Mouse (Mus musculus) yolk sac, embryonic 10.5 days (tissue): ENCODE results near the gene Btbd3.
A peak's percentile ranks its signal among the peaks of the same experiment; 100 is the strongest.

ENCODE experiments used
- DNase-seq: peaks from one replicate; pipeline ENCODE4 v3.0.0-alpha.2; 2017; ENCODE audit warnings: low spot score

Btbd3 gene

GRCm38 (mm10) chr2:138256411-138256810 is at the start of gene Btbd3:
TSS of gene Btbd3 (plus strand) at chr2:138256565.
- peak; percentile 90 for DNase-seq

DNA sequence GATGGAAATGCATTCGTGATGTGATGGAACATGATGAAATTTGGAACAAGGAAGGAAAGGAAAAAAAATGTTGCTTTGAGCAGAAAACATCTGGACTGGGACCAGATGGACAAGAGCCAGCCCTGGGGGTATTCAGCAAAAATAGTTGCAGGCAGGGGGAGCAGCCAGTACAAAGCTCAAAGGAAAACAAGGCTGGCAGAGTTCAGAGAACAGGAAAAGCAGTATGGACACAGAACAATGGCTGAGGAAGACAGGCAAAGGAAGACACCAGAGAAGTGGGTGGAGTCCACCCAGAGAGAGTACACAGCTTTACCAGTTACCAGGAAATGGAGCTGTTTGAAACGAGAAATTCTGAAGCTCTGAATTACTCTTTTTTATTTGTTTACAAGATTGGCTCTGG is 40.8 kb upstream of the Btbd3 start:
- peak; percentile 6 for DNase-seq

GRCm38 (mm10) chr2:138220269-138220668 is 36.1 kb upstream of the Btbd3 start:
- no peak for DNase-seq

DNA sequence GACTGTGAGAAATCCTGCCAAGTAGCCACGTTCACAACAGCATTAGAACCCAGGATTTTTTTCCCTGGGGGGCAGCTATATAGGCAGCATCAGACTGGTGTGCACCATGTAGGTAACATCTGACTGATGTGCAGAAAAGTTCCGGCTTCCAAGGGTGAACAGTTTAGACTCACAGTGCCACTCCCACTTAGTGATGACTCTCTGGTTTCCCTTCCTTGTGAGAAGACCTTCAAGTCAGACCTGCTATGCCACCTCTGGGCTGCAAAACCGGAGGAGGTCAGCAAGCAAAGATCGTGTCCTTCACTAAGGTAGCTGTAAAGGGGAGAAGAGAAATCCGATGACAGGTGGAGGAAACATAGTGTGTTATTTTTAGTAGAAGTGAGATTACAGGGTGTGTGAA is 24.1 kb upstream of the Btbd3 start:
- DNase-seq: no peak

GRCm38 (mm10) chr2:138236149-138236548 is 20.2 kb upstream of the Btbd3 start:
- DNase-seq: no peak

DNA sequence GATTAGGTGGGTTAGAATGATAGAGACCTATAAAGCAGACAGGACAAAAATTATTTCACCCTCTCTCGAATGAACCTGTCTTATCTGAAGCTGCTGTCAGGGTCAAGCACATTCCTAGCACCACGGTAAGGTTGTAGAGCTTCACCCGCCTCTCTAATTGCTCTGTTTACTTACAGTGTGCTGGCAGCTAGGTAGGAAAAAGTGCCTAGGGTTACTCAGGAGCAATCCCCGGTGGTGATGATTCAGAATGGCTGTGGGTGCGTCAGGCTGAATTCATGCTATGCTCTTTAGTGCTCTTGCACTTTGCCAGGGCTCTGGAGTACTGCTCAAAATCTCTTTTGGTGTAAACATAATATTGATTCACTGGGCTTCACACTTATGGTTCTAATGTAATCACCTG is 13.9 kb upstream of the Btbd3 start:
- DNase-seq: no peak

GRCm38 (mm10) chr2:138245631-138246289 is 10.6 kb upstream of the Btbd3 start:
- no peak for DNase-seq

- DNase-seq: no peak
Observed at GRCm38 (mm10) chr2:138247986-138248385, 8.4 kb upstream of the Btbd3 start.

DNA sequence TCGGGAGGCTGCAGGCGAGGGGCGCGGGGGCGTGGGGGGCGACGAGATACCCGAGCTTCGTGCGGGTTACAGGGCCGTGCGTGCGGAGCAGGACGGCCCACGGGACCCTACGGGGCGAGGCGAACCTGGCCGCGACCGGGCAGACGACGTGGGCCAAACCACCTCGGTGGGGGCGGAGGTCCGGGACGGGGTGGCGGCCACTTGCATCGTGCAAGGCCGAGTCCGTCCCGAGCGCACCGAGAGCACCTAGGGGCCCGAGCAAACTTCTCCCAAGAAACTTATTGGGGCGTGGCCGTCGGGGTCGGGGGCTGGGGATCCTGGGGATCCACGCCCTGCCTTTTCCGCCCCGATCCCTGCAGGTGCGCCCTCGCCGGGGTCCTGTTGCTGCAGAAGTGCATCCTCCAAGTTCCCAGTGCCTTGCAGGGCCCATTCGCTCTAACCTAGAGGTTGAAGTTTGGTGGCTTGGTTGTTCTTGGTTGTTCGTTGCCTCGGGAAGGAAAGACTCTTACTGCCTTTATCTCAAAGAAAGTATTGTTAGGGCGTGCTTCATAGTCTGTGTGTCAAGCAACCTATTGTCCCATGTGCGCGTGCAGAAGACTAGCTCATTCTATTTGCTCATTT is 596 bp downstream of the Btbd3 start:
- peak; percentile 45 for DNase-seq

DNA sequence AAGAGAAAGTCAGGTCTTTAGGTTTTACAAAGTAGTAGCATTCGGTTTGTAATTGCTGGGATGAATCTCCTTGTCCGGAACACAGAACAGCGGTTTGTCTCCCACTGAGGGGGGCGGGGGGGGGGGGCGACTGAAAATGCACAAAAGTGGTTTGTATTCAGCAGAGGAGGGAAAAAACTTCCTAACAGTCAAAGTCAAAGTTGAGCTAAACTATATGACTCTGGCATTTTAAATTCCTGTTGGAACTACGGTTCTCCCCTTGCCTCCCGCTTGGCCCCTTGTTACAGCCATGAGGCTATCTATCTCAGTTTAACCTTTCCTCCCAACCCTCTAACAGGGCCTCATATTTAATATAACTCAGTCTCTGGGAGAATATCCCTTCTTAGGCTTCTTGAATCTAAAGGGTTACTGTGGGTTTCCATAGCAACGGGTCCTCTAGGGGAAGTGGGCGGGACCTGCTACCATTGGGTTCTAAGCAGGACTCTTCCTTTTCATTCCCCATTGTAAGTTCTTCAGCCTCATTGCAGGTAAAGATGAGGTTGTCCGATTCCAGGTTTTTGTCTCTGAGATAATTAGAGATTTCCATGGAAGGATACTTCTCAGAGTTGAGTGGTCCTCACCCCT is 1.4 kb downstream of the Btbd3 start:
- peak; percentile 35 for DNase-seq

DNA sequence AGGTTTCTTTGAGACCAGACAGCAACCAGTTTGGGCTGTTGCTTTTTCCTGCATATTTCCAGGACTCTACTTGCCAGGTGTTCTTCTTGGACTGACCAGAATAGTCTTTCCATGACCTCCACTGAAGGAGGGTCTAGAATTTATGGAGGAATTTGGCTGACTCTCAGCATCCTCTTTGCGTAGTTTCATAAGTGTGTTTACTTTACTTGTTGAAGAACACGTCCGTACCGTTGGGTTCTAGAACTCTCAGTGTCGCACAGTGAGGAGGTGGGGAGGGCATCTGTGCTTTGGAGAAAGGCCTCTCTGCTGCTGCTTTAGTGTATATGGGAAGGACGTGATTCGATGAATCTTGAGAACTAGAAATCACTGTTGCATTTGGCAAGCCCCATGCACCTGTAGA is 4.8 kb downstream of the Btbd3 start:
- no peak for DNase-seq

DNA sequence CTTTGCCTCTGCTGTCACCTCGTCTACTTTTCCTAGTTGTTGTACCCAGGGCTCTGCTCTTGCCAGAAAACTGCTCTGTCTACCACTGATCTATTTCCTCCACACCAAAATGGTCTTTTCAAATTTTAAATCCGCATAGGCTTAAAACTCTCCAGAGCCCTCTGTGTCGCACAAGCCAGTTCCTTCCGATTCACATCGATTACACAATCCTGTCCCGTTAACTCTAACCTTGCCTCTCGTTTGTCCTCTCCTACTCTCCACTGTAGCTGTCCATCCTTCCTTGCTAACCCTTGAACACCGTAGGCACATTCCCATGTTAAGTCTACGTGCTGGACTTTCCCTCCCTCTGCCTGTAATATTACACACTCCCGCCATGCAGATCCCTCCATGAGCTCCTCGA is 6.5 kb downstream of the Btbd3 start:
- DNase-seq: no peak

- DNase-seq: no peak
Observed at GRCm38 (mm10) chr2:138265356-138266005, 9.1 kb downstream of the Btbd3 start.

DNA sequence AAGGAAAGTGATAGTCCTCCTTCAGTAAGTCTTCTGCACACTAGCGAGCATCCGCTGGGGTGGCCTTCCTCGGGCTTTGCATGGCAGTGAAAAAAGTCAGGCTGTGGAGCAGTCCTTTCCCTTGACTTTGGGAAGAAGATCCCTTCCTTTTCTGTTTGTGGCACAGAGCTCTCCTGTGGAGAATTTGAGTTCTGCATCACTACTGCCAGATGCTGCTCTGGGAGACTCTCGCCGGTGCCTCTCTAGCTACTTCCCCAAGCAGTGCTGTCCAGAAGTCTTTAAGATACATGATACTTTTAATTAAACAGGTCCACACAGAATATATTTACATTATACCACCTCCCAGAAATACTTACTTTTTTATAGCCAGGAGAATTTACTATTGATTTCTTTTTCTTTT is 10.3 kb downstream of the Btbd3 start:
- DNase-seq: no peak

- DNase-seq: peak; percentile 23
Observed at GRCm38 (mm10) chr2:138267852-138268513, 11.6 kb downstream of the Btbd3 start.

DNA sequence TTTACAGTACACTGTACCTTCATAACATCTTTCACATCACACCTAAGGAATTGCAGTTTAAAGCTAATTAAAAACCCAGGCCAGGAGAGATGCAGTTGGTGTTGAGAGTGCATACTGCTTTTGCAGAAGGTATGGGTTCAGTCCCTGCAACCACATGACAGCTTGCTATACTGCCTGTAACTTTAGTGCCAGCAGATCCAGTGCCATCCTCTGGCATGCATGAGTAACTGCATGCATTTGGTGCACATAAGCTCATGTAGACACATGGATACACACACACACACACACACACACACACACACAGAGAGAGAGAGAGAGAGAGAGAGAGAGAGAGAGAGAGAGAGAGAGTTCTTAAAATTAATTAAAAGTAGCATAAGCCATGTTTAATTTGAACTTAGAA is 13.0 kb downstream of the Btbd3 start:
- DNase-seq: no peak

GRCm38 (mm10) chr2:138273404-138274073 is 17.2 kb downstream of the Btbd3 start:
- DNase-seq: no peak

- DNase-seq: no peak
Observed at GRCm38 (mm10) chr2:138274086-138274485, 17.7 kb downstream of the Btbd3 start.

- DNase-seq: peak; percentile 36
Observed at GRCm38 (mm10) chr2:138277842-138278691, 21.7 kb downstream of the Btbd3 start.

- DNase-seq: no peak
Observed at GRCm38 (mm10) chr2:138278853-138279640, 22.7 kb downstream of the Btbd3 start.
